Mouse (Mus musculus) kidney, embryonic 14.5 days (tissue): ENCODE measurements at regions not wholly inside any gene's neighbourhood (a gene's known extent, or its start where the extent isn't known, plus 50 kb on each side); places are given as distances from the start of the nearest gene placed in this dataset.

ENCODE experiments used
- ATAC-seq: fragments of 200-750 bp; cut with Nextera tagmentation; 2 replicates; pipeline ENCODE4 v1.8.0; 2017; ENCODE audit warnings: moderate number of reproducible peaks, mild to moderate bottlenecking, moderate TSS enrichment, moderate library complexity; ENCODE audit not compliant: low FRiP score, low TSS enrichment
- H3K27ac ChIP-seq: fragments of 300-500 bp; sonication (generic); 2 replicates; pipeline ENCODE4 v1.5.1; 2014; ENCODE audit warnings: low read depth, mild to moderate bottlenecking, low read length, moderate library complexity, mixed read lengths
- H3K27me3 ChIP-seq: fragments of 300-500 bp; sonication (generic); 2 replicates; pipeline ENCODE4 v1.6.1; 2014; ENCODE audit warnings: mild to moderate bottlenecking, low read length; ENCODE audit not compliant: control insufficient read depth, insufficient read depth
- H3K36me3 ChIP-seq: fragments of 300-500 bp; sonication (generic); 2 replicates; pipeline ENCODE4 v1.6.1; 2014; ENCODE audit warnings: low read length, mixed read lengths; ENCODE audit not compliant: control insufficient read depth, insufficient read depth
- H3K4me1 ChIP-seq: fragments of 300-500 bp; sonication (generic); 2 replicates; pipeline ENCODE4 v1.6.1; 2014; ENCODE audit warnings: low read length, mixed read lengths; ENCODE audit not compliant: control insufficient read depth, insufficient read depth
- H3K4me2 ChIP-seq: fragments of 300-500 bp; sonication (generic); replicated peaks from 2 replicates; pipeline ENCODE4 v1.6.1; 2014; ENCODE audit warnings: low read depth, mild to moderate bottlenecking, low read length
- H3K4me3 ChIP-seq: fragments of 300-500 bp; sonication (generic); 2 replicates; pipeline ENCODE4 v1.5.1; 2014; ENCODE audit warnings: mild to moderate bottlenecking, low read length
- H3K9ac ChIP-seq: fragments of 300-500 bp; sonication (generic); 2 replicates; pipeline ENCODE4 v1.6.1; 2014; ENCODE audit warnings: low read depth, mild to moderate bottlenecking, low read length, moderate library complexity
- H3K9me3 ChIP-seq: fragments of 300-500 bp; sonication (generic); 2 replicates; pipeline ENCODE4 v1.6.1; 2016; ENCODE audit warnings: low read length; ENCODE audit not compliant: control insufficient read depth
- WGBS: fragments of 180-500 bp; shearing (Covaris S2); extraction: QIAGEN DNeasy Blood & Tissue Kit; methylation state at CpG from one replicate; pipeline ENCODE4 v1.1.7; 2014; 5-methylcytosine and 5-hydroxymethylcytosine counted together

GRCm38 (mm10) chr5:70501385-70501784, 341.0 kb downstream of the Gabrg1 start:
- Histone ChIP-seq H3K4me3 (no peak overlapping the region), H3K27ac (no peak overlapping the region), H3K9ac (no peak overlapping the region), H3K4me1 (no peaks in the 10 kb centered on the region), H3K36me3 (no peaks in the 10 kb centered on the region), H3K9me3 (no peaks in the 10 kb centered on the region), H3K27me3 (no peaks in the 10 kb centered on the region), H3K4me2 (no peak overlapping the region)
- no peak for ATAC-seq
- WGBS, result 60% methylated on average over 1 of the region's 1 CpGs

GRCm38 (mm10) chr5:70476076-70476475, 366.3 kb downstream of the Gabrg1 start:
- Histone ChIP-seq H3K27ac (no peak overlapping the region), H3K36me3 (no peaks in the 10 kb centered on the region), H3K4me1 (no peaks in the 10 kb centered on the region), H3K9me3 (no peaks in the 10 kb centered on the region), H3K4me3 (no peak overlapping the region), H3K27me3 (no peaks in the 10 kb centered on the region), H3K4me2 (no peak overlapping the region), H3K9ac (no peak overlapping the region)
- ATAC-seq, result no peak
- 92% methylated on average over 4 of the region's 4 CpGs for WGBS

GRCm38 (mm10) chr5:70434636-70435035, 407.8 kb downstream of the Gabrg1 start:
- Histone ChIP-seq H3K9me3 (no peaks in the 10 kb centered on the region), H3K4me3 (no peak overlapping the region), H3K36me3 (no peaks in the 10 kb centered on the region), H3K9ac (no peak overlapping the region), H3K4me1 (no peaks in the 10 kb centered on the region), H3K4me2 (no peak overlapping the region), H3K27me3 (no peaks in the 10 kb centered on the region), H3K27ac (no peak overlapping the region)
- 87% methylated on average over 4 of the region's 4 CpGs for WGBS
- ATAC-seq, result no peak

- Histone ChIP-seq H3K27me3 (no peaks in the 10 kb centered on the region), H3K4me3 (no peak overlapping the region), H3K4me2 (no peak overlapping the region), H3K9me3 (no peaks in the 10 kb centered on the region), H3K27ac (no peak overlapping the region), H3K36me3 (no peaks in the 10 kb centered on the region), H3K9ac (no peak overlapping the region), H3K4me1 (no peaks in the 10 kb centered on the region)
- no peak for ATAC-seq
- WGBS, result 74% methylated on average over 3 of the region's 3 CpGs
These were observed 441.9 kb downstream of the Gabrg1 start for GRCm38 (mm10) chr5:70400561-70400960.

GRCm38 (mm10) chr5:70389926-70390325, 452.5 kb downstream of the Gabrg1 start:
- no peak overlapping the region for H3K4me2 ChIP-seq
- H3K4me3 ChIP-seq, result no peak overlapping the region
- H3K27ac ChIP-seq, result no peak overlapping the region
- no peak overlapping the region for H3K9ac ChIP-seq
- 50% methylated on average over 2 of the region's 2 CpGs for WGBS
- no peaks in the 10 kb centered on the region for H3K9me3 ChIP-seq
- no peaks in the 10 kb centered on the region for H3K27me3 ChIP-seq
- no peaks in the 10 kb centered on the region for H3K36me3 ChIP-seq
- no peaks in the 10 kb centered on the region for H3K4me1 ChIP-seq
- peak; percentile 79; the same call in 1 of the 2 replicates for ATAC-seq

- H3K4me2 ChIP-seq, result no peak overlapping the region
- H3K27ac ChIP-seq, result no peak overlapping the region
- no peak overlapping the region for H3K9ac ChIP-seq
- peak; percentile 75; the same call in 1 of the 2 replicates for ATAC-seq
- H3K36me3 ChIP-seq, result no peaks in the 10 kb centered on the region
- no peak overlapping the region for H3K4me3 ChIP-seq
- H3K9me3 ChIP-seq, result no peaks in the 10 kb centered on the region
- H3K4me1 ChIP-seq, result no peaks in the 10 kb centered on the region
- H3K27me3 ChIP-seq, result no peaks in the 10 kb centered on the region
- 54% methylated on average over 3 of the region's 3 CpGs for WGBS
These were observed 455.1 kb downstream of the Gabrg1 start for GRCm38 (mm10) chr5:70387318-70387717.
